Mouse (Mus musculus) limb, embryonic 11.5 days (tissue): ENCODE measurements around the gene Tepsin. TPM values are rescaled to one million over a fixed set of nuclear protein-coding genes. Genes with fewer than 3 reads are reported as not detected.

Source experiments
- ATAC-seq: fragments of 200-750 bp; cut with Nextera tagmentation; 2 replicates; pipeline ENCODE4 v1.8.0; 2017; ENCODE audit warnings: low read depth; ENCODE audit not compliant: insufficient number of reproducible peaks, low FRiP score, low TSS enrichment
- DNase-seq: peaks from one replicate; pipeline ENCODE4 v3.0.0-alpha.2; 2015; ENCODE audit warnings: low spot score
- H3K27ac ChIP-seq: fragments of 300-500 bp; sonication (generic); replicated peaks from 2 replicates; pipeline ENCODE4 v1.5.1; 2014; ENCODE audit warnings: low read depth, mild to moderate bottlenecking, low read length
- H3K27me3 ChIP-seq: fragments of 300-500 bp; sonication (generic); 2 replicates; pipeline ENCODE4 v1.6.1; 2014; ENCODE audit warnings: mild to moderate bottlenecking, low read length, mixed read lengths; ENCODE audit not compliant: control insufficient read depth, insufficient read depth
- H3K36me3 ChIP-seq: fragments of 300-500 bp; sonication (generic); 2 replicates; pipeline ENCODE4 v1.6.1; 2014; ENCODE audit warnings: mild to moderate bottlenecking, low read length, moderate library complexity, mixed read lengths; ENCODE audit not compliant: control insufficient read depth, insufficient read depth
- H3K4me1 ChIP-seq: fragments of 300-500 bp; sonication (generic); 2 replicates; pipeline ENCODE4 v1.6.1; 2014; ENCODE audit warnings: low read length, mixed read lengths; ENCODE audit not compliant: control insufficient read depth, insufficient read depth
- H3K4me2 ChIP-seq: fragments of 300-500 bp; sonication (generic); 2 replicates; pipeline ENCODE4 v1.6.1; 2014; ENCODE audit warnings: low read depth, mild to moderate bottlenecking, moderate library complexity; ENCODE audit not compliant: severe bottlenecking
- H3K4me3 ChIP-seq: fragments of 300-500 bp; sonication (generic); 2 replicates; pipeline ENCODE4 v1.5.1; 2014; ENCODE audit warnings: low read depth, low read length
- H3K9ac ChIP-seq: fragments of 300-500 bp; sonication (generic); 2 replicates; pipeline ENCODE4 v1.6.1; 2014; ENCODE audit warnings: mild to moderate bottlenecking, low read length
- H3K9me3 ChIP-seq: fragments of 300-500 bp; sonication (generic); 2 replicates; pipeline ENCODE4 v1.6.1; 2016; ENCODE audit warnings: low read length; ENCODE audit not compliant: control insufficient read depth
- WGBS: fragments of 180-500 bp; shearing (Covaris S2); extraction: QIAGEN DNeasy Blood & Tissue Kit; methylation state at CpG from one replicate; pipeline ENCODE4 v1.1.7; 2014; 5-methylcytosine and 5-hydroxymethylcytosine counted together
- polyA plus RNA-seq: library from polyadenylated mRNA; unstranded; fragments of >200 nt; fragmentation: Nextera tagmentation; extraction: Ambion mirVana; gene quantifications from 2 replicates; pipeline ENCODE4 v1.2.1, GENCODE M21; 2014

Gene Tepsin
- polyA plus RNA-seq, 1 experiment from 2014 or later = 16.9 TPM

GRCm38 (mm10) chr11:120049067-120049466 lies 49.5 kb downstream of the Tepsin start:
- 80% methylated on average over 8 of the region's 8 CpGs for WGBS
- H3K4me3 ChIP-seq = no peak overlapping the region
- peaks cover 10% of the 10 kb centered on the region; the same call in 1 of the 2 replicates for H3K4me1 ChIP-seq
- H3K4me2 ChIP-seq = no peak overlapping the region
- no peak overlapping the region for H3K9ac ChIP-seq
- H3K27ac ChIP-seq = no peak overlapping the region
- DNase-seq (no peak), ATAC-seq (no peak)
- H3K36me3 ChIP-seq = no peaks in the 10 kb centered on the region
- H3K9me3 ChIP-seq = no peaks in the 10 kb centered on the region
- peaks cover 28% of the 10 kb centered on the region for H3K27me3 ChIP-seq

- Histone ChIP-seq H3K9me3 (no peaks in the 10 kb centered on the region), H3K9ac (0 out of 2 replicates have a peak overlapping the region, but pooled peaks have one; percentile 7), H3K4me1 (peaks cover 10% of the 10 kb centered on the region; the same call in 1 of the 2 replicates), H3K27ac (no peak overlapping the region), H3K27me3 (peaks cover 28% of the 10 kb centered on the region), H3K36me3 (no peaks in the 10 kb centered on the region), H3K4me3 (peak overlapping the region; percentile 59), H3K4me2 (peak overlapping the region; percentile 97)
- no peak for ATAC-seq
- peak; percentile 63 for DNase-seq
- WGBS = 2% methylated on average over 23 of the region's 23 CpGs
These were observed 50.3 kb downstream of the Tepsin start for GRCm38 (mm10) chr11:120048252-120048556.

- H3K4me2 ChIP-seq = peak overlapping the region; percentile 97
- peak overlapping the region; percentile 59 for H3K4me3 ChIP-seq
- H3K4me1 ChIP-seq = peaks cover 10% of the 10 kb centered on the region; the same call in 1 of the 2 replicates
- H3K27me3 ChIP-seq = peaks cover 28% of the 10 kb centered on the region
- H3K9me3 ChIP-seq = no peaks in the 10 kb centered on the region
- peak; percentile 49 for DNase-seq
- no peak for ATAC-seq
- no peak overlapping the region for H3K27ac ChIP-seq
- no peaks in the 10 kb centered on the region for H3K36me3 ChIP-seq
- WGBS = 7% methylated on average over 23 of the region's 23 CpGs
- peak overlapping the region; percentile 7; the same call in 1 of the 2 replicates for H3K9ac ChIP-seq
These were observed 50.8 kb downstream of the Tepsin start for GRCm38 (mm10) chr11:120047531-120048251.

GRCm38 (mm10) chr11:120046553-120047191 lies 51.9 kb downstream of the Tepsin start, which contains the start of gene Aatk:
Gene Aatk, minus strand, starts transcription at chr11:120047167.
- Histone ChIP-seq H3K4me2 (peak within 1 kb of the TSS; percentile 97), H3K4me1 (peaks cover 10% of the 10 kb centered on the region; the same call in 1 of the 2 replicates), H3K4me3 (peak within 1 kb of the TSS; percentile 59), H3K27ac (0 out of 2 replicates have a peak within 1 kb of the TSS, but pooled peaks have one; percentile 36), H3K27me3 (peaks cover 28% of the 10 kb centered on the region), H3K9me3 (no peaks in the 10 kb centered on the region), H3K36me3 (no peaks in the 10 kb centered on the region), H3K9ac (peak within 1 kb of the TSS; percentile 73)
- ATAC-seq = no peak
- WGBS = 1% methylated on average over 59 of the region's 63 CpGs
- peak; percentile 61 for DNase-seq

GRCm38 (mm10) chr11:120045839-120046552 lies 52.5 kb downstream of the Tepsin start:
- ATAC-seq (no peak), DNase-seq (peak; percentile 37)
- Histone ChIP-seq H3K4me3 (peak overlapping the region; percentile 59), H3K36me3 (no peaks in the 10 kb centered on the region), H3K27me3 (peaks cover 28% of the 10 kb centered on the region), H3K4me2 (peak overlapping the region; percentile 97), H3K4me1 (peaks cover 10% of the 10 kb centered on the region; the same call in 1 of the 2 replicates), H3K9ac (peak overlapping the region; percentile 73), H3K27ac (no peak overlapping the region), H3K9me3 (no peaks in the 10 kb centered on the region)
- WGBS = 58% methylated on average over 11 of the region's 11 CpGs

- 60% methylated on average over 4 of the region's 4 CpGs for WGBS
- Histone ChIP-seq H3K4me1 (peaks cover 10% of the 10 kb centered on the region; the same call in 1 of the 2 replicates), H3K36me3 (no peaks in the 10 kb centered on the region), H3K27ac (no peak overlapping the region), H3K9ac (no peak overlapping the region), H3K4me3 (no peak overlapping the region), H3K9me3 (no peaks in the 10 kb centered on the region), H3K4me2 (0 out of 2 replicates have a peak overlapping the region, but pooled peaks have one; percentile 97), H3K27me3 (peaks cover 28% of the 10 kb centered on the region)
- DNase-seq = no peak
- ATAC-seq = no peak
These were observed 53.2 kb downstream of the Tepsin start for GRCm38 (mm10) chr11:120045341-120045740.

GRCm38 (mm10) chr11:120042141-120042838 lies 56.2 kb downstream of the Tepsin start:
- Histone ChIP-seq H3K4me1 (peaks cover 6% of the 10 kb centered on the region; the same call in 1 of the 2 replicates), H3K4me3 (no peak overlapping the region), H3K9me3 (no peaks in the 10 kb centered on the region), H3K27ac (no peak overlapping the region), H3K4me2 (no peak overlapping the region), H3K9ac (no peak overlapping the region), H3K27me3 (peaks cover 10% of the 10 kb centered on the region; the same call in 1 of the 2 replicates), H3K36me3 (no peaks in the 10 kb centered on the region)
- DNase-seq (no peak), ATAC-seq (no peak)
- WGBS = 68% methylated on average over 7 of the region's 7 CpGs
